In the genomic region with DNA sequence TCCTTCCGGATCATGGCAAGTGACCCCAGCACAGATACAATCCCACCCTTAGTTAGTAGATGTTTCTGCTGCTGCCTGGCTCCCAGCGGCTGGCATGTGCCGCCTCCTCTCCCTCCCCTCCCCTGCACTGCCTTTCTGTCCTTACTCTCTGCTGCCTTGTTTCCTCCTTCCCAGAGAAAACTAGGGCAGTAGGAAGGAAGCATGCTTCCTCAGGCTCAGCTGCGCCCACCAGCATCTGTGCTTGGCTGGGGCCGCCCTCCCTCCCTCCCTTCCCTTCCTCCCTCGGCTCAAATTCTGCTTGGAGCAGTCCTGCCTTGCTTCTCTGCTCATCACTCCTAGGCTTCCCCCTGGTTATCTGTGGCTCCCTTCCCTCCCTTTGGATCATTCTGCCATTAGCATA, we compare ENCODE assay signal across 8 mouse cellular contexts. TPM values are rescaled to one million over a fixed set of nuclear protein-coding genes. Genes with fewer than 3 reads are reported as not detected.
A peak's percentile ranks its signal among the peaks of the same experiment; 100 is the strongest.
DNase-seq lines count a peak whose midpoint lies in the region; ATAC-seq and TF ChIP-seq lines count a peak whose summit lies in the region.
"Had no signal": no experiment of that assay in that cellular context is flagged by ENCODE, and none has a peak within 500 bp of the region (broad histone marks: within the 10 kb centered on the region; RNA-seq: fewer than 3 reads in every experiment).

No protein-coding gene starts in this region.

- H3K9me3 ChIP-seq in kidney, embryonic 16.5 days (ENCODE audit: low read length) = no peaks in the 10 kb centered on the region
- no peaks in the 10 kb centered on the region for H3K9me3 ChIP-seq in heart, embryonic 10.5 days
- H3K9me3 ChIP-seq in hindbrain, postnatal 0 days (ENCODE audit: low read length) = no peaks in the 10 kb centered on the region
- H3K9me3 ChIP-seq: neural tube, embryonic 12.5 days had no signal

- H3K27me3 ChIP-seq in kidney, embryonic 16.5 days (ENCODE audit: insufficient read depth, low read length) = peaks cover 10% of the 10 kb centered on the region
- peaks cover 57% of the 10 kb centered on the region for H3K27me3 ChIP-seq in heart, embryonic 10.5 days (ENCODE audit: insufficient read depth, poor library complexity, severe bottlenecking)
- H3K27me3 ChIP-seq in hindbrain, postnatal 0 days (ENCODE audit: insufficient read depth, low read length) = no peaks in the 10 kb centered on the region

- WGBS in kidney, embryonic 16.5 days = 15% methylated on average over 5 of the region's 6 CpGs
- WGBS in heart, embryonic 10.5 days = 11% methylated on average over 6 of the region's 6 CpGs
- WGBS in hindbrain, postnatal 0 days = 26% methylated on average over 6 of the region's 6 CpGs

- DNase-seq in kidney, adult 11 months = no peak
- DNase-seq in heart, embryonic 10.5 days (ENCODE audit: low spot score) = no peak
- peak; percentile 65 for DNase-seq in hindbrain, postnatal 0 days (ENCODE audit: low spot score)
- peak; percentile 81 for DNase-seq in retina, postnatal 1 day
- no peak for DNase-seq in ovary, postnatal 14 days (ENCODE audit: low spot score)
- no peak for DNase-seq in Muller cell, postnatal 12 days (ENCODE audit: inconsistent ontology term)

- peak overlapping the region; percentile 51 for H3K27ac ChIP-seq in kidney, embryonic 16.5 days (ENCODE audit: low read length)
- H3K27ac ChIP-seq in heart, embryonic 10.5 days = peak overlapping the region; percentile 32; the same call in 1 of the 2 replicates
- H3K27ac ChIP-seq in hindbrain, postnatal 0 days = peak overlapping the region; percentile 74
- H3K27ac ChIP-seq: neural tube, embryonic 12.5 days had no signal

- H3K36me3 ChIP-seq in kidney, embryonic 16.5 days (ENCODE audit: insufficient read depth, low read length) = no peaks in the 10 kb centered on the region
- no peaks in the 10 kb centered on the region for H3K36me3 ChIP-seq in heart, embryonic 10.5 days
- H3K36me3 ChIP-seq in hindbrain, postnatal 0 days (ENCODE audit: insufficient read depth, low read length) = no peaks in the 10 kb centered on the region
- H3K36me3 ChIP-seq: neural tube, embryonic 12.5 days had no signal

- peaks cover 15% of the 10 kb centered on the region for H3K4me1 ChIP-seq in kidney, embryonic 16.5 days (ENCODE audit: insufficient read depth, low read length)
- H3K4me1 ChIP-seq in heart, embryonic 10.5 days = peaks cover 19% of the 10 kb centered on the region
- peaks cover 9% of the 10 kb centered on the region; the same call in 1 of the 2 replicates for H3K4me1 ChIP-seq in hindbrain, postnatal 0 days (ENCODE audit: insufficient read depth, low read length)

- ATAC-seq in kidney, embryonic 16.5 days (ENCODE audit: low FRiP score, low TSS enrichment) = peak; percentile 72
- peak; percentile 69 for ATAC-seq in hindbrain, postnatal 0 days

- H3K4me3 ChIP-seq in kidney, embryonic 16.5 days (ENCODE audit: low read length) = no peak overlapping the region
- peak overlapping the region; percentile 28; the same call in 1 of the 2 replicates for H3K4me3 ChIP-seq in heart, embryonic 10.5 days
- no peak overlapping the region for H3K4me3 ChIP-seq in hindbrain, postnatal 0 days (ENCODE audit: low read length)
- H3K4me3 ChIP-seq: neural tube, embryonic 12.5 days had no signal

- peak overlapping the region; percentile 2; the same call in 1 of the 2 replicates for H3K4me2 ChIP-seq in kidney, embryonic 16.5 days (replicated peaks; ENCODE audit: low read depth, low read length)
- H3K4me2 ChIP-seq in hindbrain, postnatal 0 days (ENCODE audit: low read depth, low read length) = 0 out of 2 replicates have a peak overlapping the region, but pooled peaks have one; percentile 3
- H3K4me2 ChIP-seq: neural tube, embryonic 12.5 days had no signal

- TF ChIP-seq CTCF in hindbrain, postnatal 0 days (IDR thresholded peaks at IDR 0.05; ENCODE audit: low read depth) = no peak

- H3K9ac ChIP-seq in kidney, embryonic 16.5 days (replicated peaks; ENCODE audit: low read length) = 0 out of 2 replicates have a peak overlapping the region, but pooled peaks have one; percentile 37
- 0 out of 2 replicates have a peak overlapping the region, but pooled peaks have one; percentile 17 for H3K9ac ChIP-seq in hindbrain, postnatal 0 days (replicated peaks; ENCODE audit: low read length)
- H3K9ac ChIP-seq: neural tube, embryonic 12.5 days had no signal

RNA-seq across cellular contexts. Expression of a gene that starts 18.4 kb away (rescaled TPM):
- polyA plus RNA-seq in kidney, embryonic 16.5 days (2015; fragmentation: Nextera tagmentation; extraction: Ambion mirVana) = 0.12 TPM in 1 of 2 replicates, not detected in the other
- polyA plus RNA-seq in heart, embryonic 10.5 days (2016; fragmentation: Nextera tagmentation; extraction: Ambion mirVana) = 0.16 TPM in 1 of 2 replicates, not detected in the other
- total RNA-seq in hindbrain, postnatal 0 days (2014; rRNA removed) = 16.6 and 23.8 TPM in 2 replicates
- polyA plus RNA-seq in hindbrain, postnatal 0 days (2015; fragmentation: Nextera tagmentation; extraction: Ambion mirVana) = 17.9 and 18.6 TPM in 2 replicates

RNA-seq across cellular contexts. Expression of a gene that starts 19.7 kb away (rescaled TPM):
- 21.5 and 22.4 TPM in 2 replicates for polyA plus RNA-seq in kidney, embryonic 16.5 days (2015; fragmentation: Nextera tagmentation; extraction: Ambion mirVana)
- polyA plus RNA-seq in heart, embryonic 10.5 days (2016; fragmentation: Nextera tagmentation; extraction: Ambion mirVana) = 22.2 and 24.9 TPM in 2 replicates
- 36.2 and 39.1 TPM in 2 replicates for total RNA-seq in hindbrain, postnatal 0 days (2014; rRNA removed)
- polyA plus RNA-seq in hindbrain, postnatal 0 days (2015; fragmentation: Nextera tagmentation; extraction: Ambion mirVana) = 19.1 and 21.6 TPM in 2 replicates

RNA-seq across cellular contexts. Expression of a gene that starts 39.4 kb away (rescaled TPM):
- polyA plus RNA-seq in kidney, embryonic 16.5 days (2015; fragmentation: Nextera tagmentation; extraction: Ambion mirVana) = 6.2 and 6.4 TPM in 2 replicates
- 0.38 and 0.70 TPM in 2 replicates for polyA plus RNA-seq in heart, embryonic 10.5 days (2016; fragmentation: Nextera tagmentation; extraction: Ambion mirVana)
- total RNA-seq in hindbrain, postnatal 0 days (2014; rRNA removed) = 34.9 and 37.5 TPM in 2 replicates
- 29.5 and 33.5 TPM in 2 replicates for polyA plus RNA-seq in hindbrain, postnatal 0 days (2015; fragmentation: Nextera tagmentation; extraction: Ambion mirVana)

RNA-seq across cellular contexts. Expression of a gene that starts 46.9 kb away (rescaled TPM):
- polyA plus RNA-seq in kidney, embryonic 16.5 days (2015; fragmentation: Nextera tagmentation; extraction: Ambion mirVana) = 24.6 and 27.1 TPM in 2 replicates
- 4.5 and 5.2 TPM in 2 replicates for polyA plus RNA-seq in heart, embryonic 10.5 days (2016; fragmentation: Nextera tagmentation; extraction: Ambion mirVana)
- total RNA-seq in hindbrain, postnatal 0 days (2014; rRNA removed) = 9.5 and 20.5 TPM in 2 replicates
- 12.1 and 15.1 TPM in 2 replicates for polyA plus RNA-seq in hindbrain, postnatal 0 days (2015; fragmentation: Nextera tagmentation; extraction: Ambion mirVana)

Comparison
In these comparisons a context has a peak if more than half of its experiments do, and no peak if none do; other contexts are left out.
1. DNase-seq: peak in hindbrain, postnatal 0 days (single experiment) and retina, postnatal 1 day (single experiment); none in kidney, adult 11 months (single experiment), heart, embryonic 10.5 days (single experiment), ovary, postnatal 14 days (single experiment) and Muller cell, postnatal 12 days (single experiment).
2. RNA of a gene that starts 18.4 kb away (polyA plus RNA-seq): 17.9 to 18.6 TPM in hindbrain, postnatal 0 days; 0.16 TPM in heart, embryonic 10.5 days and 0.12 TPM in kidney, embryonic 16.5 days; every median in the first group is over 10 times any median in the second.
3. Peak in every context shown above with its lines, with median percentiles within 50 percentile points of each other: H3K27ac ChIP-seq.